Mouse (Mus musculus): ENCODE data around the gene Ccng2.

Ccng2 gene

DNA sequence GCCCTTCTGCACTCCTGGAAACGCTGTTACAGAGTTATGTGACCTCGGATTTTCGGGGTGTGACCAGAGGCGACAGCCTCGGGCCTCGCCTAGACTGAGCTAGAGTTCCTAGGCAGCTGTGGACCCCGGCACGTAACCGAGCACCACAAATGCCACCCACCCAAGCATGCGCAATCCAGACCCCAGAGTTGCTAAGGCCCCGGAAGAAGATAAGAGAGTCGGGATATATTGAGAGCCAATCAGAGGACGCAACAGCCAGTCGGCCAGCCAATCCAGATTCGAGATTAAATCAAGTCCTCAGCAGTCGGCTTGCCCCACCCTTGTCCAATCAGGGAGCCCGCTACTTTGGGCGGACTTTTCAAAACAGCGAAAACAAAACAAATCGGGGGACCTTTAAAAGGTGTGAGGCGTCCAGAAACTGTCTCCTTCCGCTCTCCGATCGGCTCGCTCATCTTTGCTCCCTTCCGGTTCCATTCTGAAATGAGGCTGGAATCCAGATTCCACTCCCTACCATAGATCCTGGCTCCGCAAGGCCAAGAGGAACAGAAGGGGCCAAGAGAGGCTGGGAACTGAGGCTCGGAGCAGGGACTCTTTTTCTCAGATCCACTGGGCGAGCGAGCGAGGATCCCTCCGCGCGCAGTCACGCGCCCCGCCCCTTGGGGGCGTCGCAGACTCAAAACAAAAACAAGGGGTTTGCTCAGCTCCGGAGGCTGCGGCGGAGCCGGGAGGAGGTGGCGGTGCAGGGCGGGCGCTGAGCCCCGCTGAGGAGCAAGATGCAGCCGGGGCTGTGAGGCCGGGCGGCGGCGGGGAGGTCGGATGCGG lies at the start of gene Ccng2:
Gene Ccng2, plus strand, starts transcription at position 375 of the 822 bp plus-strand sequence.
- in situ Hi-C loops (cut with MseI, MboI): no loop called here

DNA sequence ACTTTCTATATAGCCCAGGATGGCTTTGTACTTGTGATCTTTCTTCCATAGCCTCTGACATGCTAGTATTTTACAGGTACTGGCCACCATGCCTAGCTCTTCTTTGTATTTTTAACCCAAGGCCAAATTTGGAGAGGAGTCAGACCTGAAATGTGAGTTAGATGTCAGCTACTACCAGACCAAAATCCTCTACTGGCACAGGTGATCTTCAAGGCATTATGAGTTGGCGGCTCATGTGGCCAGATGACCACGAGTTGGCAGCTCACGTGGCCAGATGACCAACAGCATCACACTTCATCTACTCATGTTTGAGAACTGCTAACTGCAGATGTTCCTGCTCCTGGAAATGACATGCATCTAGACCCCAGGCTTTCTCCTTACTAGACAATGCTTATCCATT lies 48.7 kb upstream of the Ccng2 start:
- in situ Hi-C loops (cut with MseI, MboI): no loop called here

DNA sequence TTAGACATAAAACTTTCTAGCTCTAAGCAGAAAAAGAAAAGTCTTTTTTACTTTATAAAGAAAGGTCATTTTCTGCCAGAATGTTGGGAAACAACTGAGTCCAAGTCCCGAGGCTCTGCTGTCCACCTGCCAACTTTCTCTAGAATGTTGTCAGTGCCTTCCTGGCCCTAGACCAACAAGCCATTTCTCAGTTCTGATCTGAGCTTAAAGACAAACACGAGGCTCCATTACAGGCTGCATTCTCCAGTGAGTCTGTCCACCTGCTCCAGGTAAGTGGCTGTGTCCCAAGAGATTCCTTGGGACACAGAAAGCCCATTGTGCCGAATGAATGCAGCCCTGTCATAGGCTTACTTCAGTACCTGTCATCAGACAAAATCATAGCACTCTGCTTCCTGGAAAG lies 45.4 kb upstream of the Ccng2 start:
- in situ Hi-C loops (cut with MseI, MboI): no loop called here

DNA sequence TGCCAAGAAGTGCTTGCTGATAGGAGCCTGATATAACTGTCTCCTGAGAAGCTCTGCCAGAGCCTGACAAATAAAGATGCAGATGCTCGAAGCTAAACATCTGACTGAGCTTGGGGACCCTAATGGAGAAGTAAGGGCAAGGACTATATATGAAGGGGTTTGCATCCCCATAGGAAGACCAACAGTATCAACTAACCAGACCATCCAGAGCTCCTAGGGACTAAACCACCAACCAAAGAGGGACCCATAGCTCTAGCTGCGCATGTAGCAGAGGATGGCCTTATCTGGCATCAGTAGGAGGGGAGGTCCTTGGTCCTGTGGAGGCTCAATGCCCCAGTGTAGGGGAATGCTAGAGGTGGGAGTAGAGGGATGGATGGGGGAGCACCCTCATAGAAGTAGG lies 42.5 kb upstream of the Ccng2 start:
- in situ Hi-C loops (cut with MseI, MboI): no loop called here

DNA sequence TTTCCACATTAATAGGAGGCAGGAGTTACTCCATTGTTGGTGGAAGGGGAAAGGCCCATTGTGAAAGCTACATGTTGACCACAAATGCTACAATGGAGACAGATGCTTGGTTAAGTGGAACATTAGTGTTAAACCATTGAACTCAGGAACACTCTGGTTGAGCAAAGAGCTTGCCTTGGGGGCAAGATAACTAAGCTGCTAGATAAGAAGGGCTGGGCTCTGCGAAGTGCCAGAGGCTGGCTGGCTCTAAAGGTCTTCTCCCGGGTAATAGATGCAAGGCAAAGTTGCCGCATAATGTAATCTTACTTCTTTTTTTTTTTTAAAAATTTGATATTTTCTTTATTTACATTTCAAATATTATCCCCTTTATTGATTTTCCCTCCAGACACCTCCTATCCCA lies 39.9 kb upstream of the Ccng2 start:
- in situ Hi-C loops (cut with MseI, MboI): loop anchor here in 1 of 2 experiments (25.0 kb wide), 1 partner anchor 210 kb away; no protein-coding TSS in a partner anchor

DNA sequence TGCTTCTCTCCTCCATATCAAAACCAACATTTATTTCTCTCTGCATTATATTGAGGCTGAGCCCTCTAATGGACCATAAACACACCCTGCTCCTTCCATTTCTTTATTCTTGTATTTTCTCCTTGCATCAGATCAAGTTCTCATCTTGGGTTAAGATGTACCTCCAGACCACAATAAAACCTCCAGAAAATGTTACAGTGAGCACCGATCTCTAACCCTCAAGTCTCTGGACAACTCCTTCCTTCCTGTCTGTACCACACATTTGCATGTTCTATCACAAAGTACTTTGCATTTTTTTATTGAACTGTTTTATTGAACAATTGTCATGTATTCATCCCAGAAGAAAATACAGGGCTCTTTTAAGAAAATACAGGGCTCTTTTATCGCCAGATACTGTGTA lies 37.5 kb upstream of the Ccng2 start:
- in situ Hi-C loops (cut with MseI, MboI): loop anchor here in 1 of 2 experiments (25.0 kb wide), 1 partner anchor 208 kb away; no protein-coding TSS in a partner anchor

DNA sequence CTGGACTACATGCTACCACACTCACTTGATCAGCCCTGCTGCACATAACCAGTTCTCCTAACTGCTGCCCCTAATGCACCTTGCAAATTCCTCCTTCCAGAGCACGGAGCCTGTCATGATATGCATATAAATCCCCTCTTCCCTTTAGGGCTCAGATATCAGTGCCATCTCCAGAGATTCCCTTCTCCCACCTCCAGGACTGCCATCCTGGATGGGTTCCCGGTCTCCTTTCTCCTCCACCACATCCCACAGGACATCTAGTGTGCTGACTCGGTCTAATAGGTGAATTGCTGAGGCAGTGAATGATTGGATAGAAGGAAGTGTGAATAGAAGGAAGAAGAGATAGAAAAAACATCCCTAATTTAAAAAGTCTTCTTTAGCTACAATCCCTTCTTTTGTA lies 35.3 kb upstream of the Ccng2 start:
- in situ Hi-C loops (cut with MseI, MboI): loop anchor here in 1 of 2 experiments (25.0 kb wide), 1 partner anchor 206 kb away; no protein-coding TSS in a partner anchor

DNA sequence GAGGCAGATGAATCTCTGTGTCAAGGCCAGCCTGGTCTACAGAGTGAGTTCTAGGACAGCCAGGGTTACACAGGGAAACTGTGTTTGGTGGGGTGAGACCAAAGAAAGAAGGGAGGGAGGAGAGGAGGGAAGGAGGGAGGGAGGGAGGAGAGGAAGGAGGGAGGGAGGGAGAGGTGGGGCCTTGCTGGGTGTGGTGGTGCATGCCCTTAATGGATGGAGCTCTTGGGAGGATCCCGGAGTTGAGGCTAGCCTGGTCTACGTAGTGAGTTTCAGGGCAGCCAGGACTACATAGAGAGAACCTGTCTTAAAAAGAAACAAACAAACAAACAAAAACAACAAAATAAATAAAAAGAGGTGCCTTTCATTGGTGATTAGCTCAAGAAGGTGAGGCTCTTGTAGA lies 34.2 kb upstream of the Ccng2 start:
- in situ Hi-C loops (cut with MseI, MboI): loop anchor here in 1 of 2 experiments (25.0 kb wide), 1 partner anchor 204 kb away; no protein-coding TSS in a partner anchor

DNA sequence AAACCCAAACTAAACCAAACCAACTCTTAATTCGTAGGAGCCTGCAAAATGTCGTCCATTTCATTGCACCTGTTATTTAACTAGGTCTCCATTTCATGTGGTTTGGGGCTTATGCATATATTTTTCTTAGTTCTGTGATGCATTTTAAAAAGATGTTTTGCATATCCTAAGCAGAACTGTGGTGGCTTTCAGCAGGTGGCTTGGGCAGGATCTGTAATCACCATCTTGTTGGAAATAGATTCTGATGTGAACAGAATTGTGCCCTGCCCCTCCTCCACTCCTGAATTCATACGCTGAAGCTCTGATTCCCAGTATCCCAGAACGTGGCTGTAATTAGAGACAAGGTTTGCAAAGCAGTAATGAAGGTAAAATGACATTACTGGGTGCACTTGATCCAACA lies 32.9 kb upstream of the Ccng2 start:
- in situ Hi-C loops (cut with MseI, MboI): loop anchor here in 1 of 2 experiments (25.0 kb wide), 1 partner anchor 203 kb away; no protein-coding TSS in a partner anchor

DNA sequence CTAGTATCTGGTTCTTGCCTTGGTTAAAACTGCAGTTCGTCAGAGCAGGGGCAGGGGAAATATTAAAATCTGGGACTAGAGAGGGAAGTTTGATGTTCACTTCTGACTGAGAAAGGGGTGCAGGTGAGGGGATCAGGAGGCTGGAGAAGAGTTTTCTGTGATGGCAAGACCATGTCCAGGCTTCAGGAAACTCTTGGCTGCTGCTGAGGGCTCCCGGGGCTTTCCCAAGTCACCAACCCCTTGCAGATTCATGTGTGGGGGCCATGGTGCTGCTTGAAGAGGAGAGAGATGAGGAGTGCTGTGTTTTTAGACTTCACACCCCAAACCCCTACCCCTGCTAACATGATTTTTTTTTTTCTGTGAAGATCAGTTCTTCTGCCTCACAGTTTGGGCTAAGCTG lies 32.5 kb upstream of the Ccng2 start:
- in situ Hi-C loops (cut with MseI, MboI): loop anchor here in 1 of 2 experiments (25.0 kb wide), 1 partner anchor 203 kb away; no protein-coding TSS in a partner anchor

DNA sequence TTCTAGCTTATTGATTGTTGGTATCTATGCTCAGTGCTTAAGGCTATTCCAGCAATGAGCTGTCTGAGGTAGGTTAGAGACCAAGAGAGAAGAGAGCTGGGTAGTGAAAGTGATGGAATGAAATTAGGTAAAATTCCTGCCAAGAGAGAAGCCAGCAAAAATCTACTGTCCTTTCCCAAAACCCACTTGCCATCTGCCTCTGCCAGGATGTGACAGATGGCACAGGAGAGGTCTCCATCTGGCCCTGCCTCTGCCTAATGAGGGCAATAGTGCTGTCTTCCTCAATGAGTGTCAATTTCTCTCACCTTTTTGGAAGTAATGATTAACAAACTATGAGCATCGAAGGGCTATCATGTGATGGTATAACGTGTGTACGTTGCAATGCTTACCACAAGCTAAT lies 31.2 kb upstream of the Ccng2 start:
- in situ Hi-C loops (cut with MseI, MboI): loop anchor here in 1 of 2 experiments (25.0 kb wide), 1 partner anchor 201 kb away; no protein-coding TSS in a partner anchor

DNA sequence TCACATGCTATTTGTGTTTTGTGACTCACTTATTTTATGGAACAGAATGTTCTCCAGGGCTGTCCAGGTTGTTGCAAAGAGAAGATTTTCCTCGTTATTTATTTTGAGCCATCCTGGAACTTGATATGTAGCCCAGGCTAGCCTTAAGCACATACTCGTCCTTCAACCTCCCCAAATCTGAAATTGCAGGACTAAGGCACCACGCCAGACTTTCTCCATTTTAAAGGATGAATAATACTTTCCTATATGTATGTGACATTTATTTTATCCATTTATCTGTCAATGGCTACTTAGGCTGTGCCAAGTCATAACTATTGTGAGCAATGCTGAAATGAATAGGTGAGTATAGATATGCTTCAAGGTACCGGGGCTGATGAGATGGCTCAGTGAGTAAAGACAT lies 30.5 kb upstream of the Ccng2 start:
- in situ Hi-C loops (cut with MseI, MboI): loop anchor here in 1 of 2 experiments (25.0 kb wide), 1 partner anchor 201 kb away; no protein-coding TSS in a partner anchor

DNA sequence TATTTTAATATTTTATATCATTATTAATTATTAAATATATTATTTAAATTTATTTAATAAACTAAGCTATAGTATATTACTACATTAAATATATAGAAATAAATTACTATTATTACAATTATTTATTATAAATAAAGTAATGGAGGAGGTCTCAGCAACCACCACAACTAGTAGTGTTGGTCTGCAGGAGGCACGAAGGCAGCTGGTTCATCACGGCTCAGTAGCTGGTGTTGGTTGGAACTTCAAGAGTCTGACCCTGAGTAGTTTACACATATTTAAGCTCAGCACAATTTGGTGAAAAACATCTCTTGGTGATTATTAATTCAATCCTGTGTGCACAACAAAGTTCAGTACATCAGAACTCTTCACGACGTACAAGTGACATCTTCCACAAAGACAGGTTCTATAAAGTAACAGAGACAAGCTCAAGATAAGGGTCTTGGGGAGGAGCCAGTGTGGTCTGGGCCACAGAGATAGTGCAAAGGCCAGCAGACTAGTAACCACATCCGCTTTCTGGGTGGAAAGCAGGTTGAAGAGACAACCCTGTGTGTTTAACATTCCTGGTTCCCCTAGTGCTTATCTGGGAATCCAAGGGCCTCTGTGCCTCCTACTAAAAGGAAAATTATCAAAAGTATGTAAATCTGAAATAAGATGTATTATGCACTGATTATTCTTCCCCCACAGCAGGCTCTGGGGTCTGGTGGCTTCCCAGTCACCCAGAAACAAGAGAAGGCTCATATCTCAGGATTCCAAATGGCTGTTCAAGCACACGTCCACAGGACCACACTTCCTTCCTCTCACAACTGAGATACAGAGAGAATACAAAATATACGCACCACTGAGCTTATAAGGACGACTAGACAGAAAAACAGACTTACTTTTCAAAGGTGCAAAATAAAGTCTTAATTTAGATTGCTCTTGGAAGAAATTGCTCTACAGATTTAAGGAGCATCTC lies 27.2 kb upstream of the Ccng2 start:
- in situ Hi-C loops (cut with MseI, MboI): loop anchor here in 1 of 2 experiments (25.0 kb wide), 1 partner anchor 197 kb away; no protein-coding TSS in a partner anchor

DNA sequence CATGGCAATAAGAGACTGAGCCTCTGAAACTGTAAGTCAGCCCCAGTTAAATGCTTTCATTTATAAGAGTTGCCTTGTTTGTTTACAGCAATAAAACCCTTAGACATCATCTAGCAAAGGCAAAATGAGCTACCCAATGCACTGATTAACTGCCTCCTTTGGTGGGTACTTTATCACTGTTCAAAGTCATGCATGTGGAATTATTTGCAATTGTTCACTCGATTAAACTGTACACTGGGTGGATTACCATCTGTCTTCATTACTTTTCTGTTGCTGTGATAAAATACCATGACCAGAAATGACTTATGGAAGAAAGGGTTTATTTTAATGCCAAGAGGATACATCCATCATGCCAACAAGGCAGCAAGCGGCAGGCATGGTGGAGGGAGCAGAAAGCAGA lies 21.8 kb upstream of the Ccng2 start:
- in situ Hi-C loops (cut with MseI, MboI): loop anchor here in 1 of 2 experiments (25.0 kb wide), 1 partner anchor 192 kb away; no protein-coding TSS in a partner anchor

DNA sequence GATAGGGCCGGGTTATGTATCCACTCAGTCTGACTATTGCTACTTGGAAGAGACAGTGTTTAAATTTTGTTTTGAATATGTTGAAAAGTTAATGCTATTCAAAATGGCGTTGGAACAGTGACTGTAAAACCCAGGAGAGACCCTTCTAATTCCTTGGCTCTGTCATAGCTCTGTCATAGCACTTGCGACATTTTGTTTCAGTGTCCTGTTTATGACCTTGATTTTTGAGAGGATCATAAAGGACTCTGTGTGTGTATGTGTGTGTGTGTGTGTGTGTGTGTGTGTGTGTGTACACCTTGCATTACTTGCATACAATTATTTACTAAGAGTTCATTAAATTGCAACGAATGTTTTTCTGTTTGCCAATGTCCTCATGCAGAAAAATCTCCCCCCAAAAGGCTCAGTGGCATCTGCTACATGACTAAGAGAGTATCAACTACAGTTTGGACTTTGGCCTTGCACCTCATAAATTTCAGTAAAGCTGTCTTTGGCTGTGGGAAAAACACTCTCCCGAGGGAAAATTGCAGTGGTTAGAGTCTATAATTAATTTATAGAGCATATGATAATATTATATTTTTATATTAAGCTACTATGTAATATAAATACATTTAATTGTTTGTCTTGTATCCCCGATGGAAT lies 17.0 kb upstream of the Ccng2 start:
- in situ Hi-C loops (cut with MseI, MboI): loop anchor here in 1 of 2 experiments (25.0 kb wide), 1 partner anchor 187 kb away; no protein-coding TSS in a partner anchor

DNA sequence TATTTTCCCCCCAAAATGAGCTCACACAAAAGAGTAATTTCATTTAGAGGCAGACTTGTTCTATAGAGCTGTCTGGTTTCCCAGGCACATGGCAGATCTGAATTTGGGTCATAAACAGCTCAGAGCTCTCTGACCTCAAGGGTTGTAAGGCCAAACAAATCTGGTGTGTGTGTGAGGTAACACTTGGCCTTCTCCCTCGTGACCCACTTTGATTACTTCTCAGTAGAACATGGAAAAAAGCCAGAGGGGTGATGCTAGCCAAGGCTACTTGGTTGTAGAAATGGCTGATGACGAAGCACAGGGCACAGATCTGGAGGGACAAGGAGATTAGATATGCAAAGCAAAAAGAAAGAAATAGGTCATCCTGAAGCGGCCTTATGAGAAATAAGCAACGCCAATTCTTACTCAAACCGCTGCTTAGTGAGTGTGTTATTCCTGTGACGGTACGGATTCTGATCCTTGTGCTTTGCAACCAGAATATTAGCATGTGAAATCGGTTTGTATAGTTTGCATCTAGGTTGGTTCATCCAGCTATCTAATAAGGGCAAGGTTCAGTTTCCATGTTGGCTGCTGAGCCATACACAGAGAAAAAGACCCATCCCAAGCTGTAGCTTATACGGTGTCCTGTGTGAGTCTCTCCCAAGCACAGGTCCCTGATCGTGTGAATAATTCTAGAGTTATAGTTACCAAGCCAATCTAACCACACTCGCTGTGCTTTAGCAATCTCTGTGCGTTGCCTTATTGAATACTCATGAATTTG lies 15.9 kb upstream of the Ccng2 start:
- in situ Hi-C loops (cut with MseI, MboI): no loop called here

DNA sequence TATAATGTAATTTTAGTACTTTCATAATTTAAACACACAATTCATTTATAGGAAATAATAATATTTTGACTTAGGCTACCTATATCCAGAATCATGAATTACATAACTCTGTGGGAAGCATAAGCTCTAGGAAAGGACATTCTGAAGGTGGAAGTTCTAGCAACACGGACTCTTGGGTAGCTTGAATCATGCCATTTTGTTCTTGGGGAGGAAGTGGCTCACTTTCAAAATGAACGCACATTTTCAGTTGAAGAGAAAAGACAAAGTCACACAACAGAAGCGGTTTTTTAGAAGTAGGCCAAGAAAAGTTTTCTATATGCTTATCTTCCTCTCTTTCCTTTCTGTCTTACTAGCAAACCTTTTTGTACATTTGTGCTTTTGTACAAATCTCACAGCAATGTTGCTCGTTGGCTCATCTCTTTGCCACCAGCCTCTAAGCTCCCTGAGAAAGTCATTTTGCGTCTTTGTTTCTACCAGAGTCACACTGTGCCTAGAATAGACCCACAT lies 11.2 kb upstream of the Ccng2 start:
- in situ Hi-C loops (cut with MseI, MboI): no loop called here

DNA sequence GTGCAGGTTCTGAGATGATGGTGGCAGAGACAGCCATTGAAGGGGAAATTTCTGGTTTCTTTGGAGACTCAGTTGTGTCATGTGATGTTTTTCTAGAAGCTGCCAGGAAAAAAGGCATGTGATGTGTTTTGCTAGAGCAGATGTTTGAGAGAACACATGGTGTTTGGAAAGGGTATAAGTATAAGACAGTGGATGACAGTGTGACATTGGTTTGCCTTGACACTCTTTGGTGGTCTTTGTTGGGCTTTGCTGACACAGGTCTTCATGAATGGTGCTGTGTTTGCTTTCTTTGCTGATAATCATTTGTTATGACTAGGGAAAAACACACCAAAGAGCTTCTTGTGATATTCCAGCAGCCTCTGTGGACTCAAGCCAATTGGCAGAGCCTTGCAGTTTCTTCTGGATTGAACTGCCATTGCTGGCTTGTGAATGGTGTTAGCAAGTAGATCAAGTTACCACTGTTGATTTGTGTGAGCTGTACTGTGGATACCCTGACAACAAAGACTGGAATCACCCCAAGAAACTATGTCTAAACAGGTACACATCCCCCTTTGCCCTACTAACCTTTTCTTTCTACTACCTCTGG lies 10.1 kb upstream of the Ccng2 start:
- in situ Hi-C loops (cut with MseI, MboI): no loop called here

DNA sequence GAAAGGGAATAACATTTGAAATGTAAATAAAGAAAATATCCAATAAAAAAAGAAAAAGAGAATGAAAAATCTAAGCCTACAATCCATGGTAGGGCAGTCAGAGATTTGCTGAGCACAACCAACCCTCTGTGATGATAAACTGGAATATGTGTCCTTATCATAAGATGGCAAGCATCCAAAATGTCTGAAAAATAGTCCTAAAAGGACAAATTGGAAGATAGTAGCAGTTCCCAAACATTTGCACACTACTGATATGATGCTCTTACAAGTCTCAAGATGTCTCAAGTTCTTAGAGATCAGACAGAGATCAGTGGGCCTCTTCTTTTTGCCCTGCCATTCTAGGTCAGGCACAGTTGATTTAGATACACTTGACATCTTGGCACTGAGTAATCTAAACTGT lies 7.7 kb upstream of the Ccng2 start:
- in situ Hi-C loops (cut with MseI, MboI): no loop called here

DNA sequence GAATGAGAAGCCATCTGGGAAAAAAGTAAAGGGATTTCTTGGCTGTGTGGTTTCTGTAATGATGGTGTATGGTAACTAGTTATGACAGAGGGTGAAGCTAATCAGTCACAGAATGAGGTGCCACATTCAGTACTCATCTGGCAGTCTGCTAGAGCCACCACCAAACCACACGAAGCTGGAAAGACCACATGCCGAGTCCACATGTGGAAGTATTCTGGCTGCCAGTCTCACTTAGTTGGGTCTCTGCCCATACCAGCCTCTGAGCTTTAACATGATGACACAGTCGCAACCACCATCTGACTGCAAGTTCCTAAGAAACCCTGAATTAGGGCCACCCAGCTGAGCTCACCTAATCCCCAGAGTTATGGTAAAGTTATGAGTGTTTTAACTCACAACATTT lies 6.1 kb upstream of the Ccng2 start:
- in situ Hi-C loops (cut with MseI, MboI): no loop called here

Measured in mouse trophoblast stem cell (cell line).